Mouse (Mus musculus): ENCODE data around the gene Morn2.
"Not testable (repeated sequence)": the region's sequence is repeated elsewhere in the genome, so short reads cannot be mapped to it uniquely, and the experiment has no call there.

Gene Morn2

DNA sequence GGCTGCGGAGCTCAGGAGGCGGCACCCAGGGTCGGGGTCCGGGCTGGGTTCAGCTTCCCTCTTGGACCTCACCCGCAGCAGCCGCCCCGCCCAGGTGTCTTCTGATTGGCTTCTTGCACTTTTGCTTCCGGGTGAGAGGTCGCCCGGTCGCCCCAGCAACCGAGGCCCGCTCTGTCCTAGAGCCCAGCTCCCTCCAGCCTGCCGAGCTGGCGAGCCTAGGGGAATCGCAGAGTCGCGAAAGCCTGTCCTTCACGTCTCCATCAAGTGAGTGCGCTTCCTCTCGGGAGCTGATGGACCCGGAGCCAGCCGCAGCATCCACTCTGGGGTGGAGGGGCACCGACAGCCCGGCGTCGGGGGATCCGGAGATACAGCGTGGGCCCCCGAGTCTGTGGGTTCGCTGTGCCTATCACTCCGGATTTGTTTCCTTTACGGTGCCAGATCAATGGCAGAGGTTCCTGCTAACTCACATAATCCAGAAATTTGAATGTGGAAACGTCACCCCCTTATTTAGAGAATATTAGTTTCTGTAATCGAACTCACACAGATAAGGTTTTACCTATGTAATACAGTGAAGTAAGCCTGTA, at the start of gene Morn2, which contains the start of gene Dhx57:
Gene Morn2 (plus strand): TSS at position 130 of the 584 bp plus-strand sequence.
Gene Dhx57 (minus strand): TSS at position 403 of the 584 bp plus-strand sequence.
- DNase-seq: peak; percentile 98

DNA sequence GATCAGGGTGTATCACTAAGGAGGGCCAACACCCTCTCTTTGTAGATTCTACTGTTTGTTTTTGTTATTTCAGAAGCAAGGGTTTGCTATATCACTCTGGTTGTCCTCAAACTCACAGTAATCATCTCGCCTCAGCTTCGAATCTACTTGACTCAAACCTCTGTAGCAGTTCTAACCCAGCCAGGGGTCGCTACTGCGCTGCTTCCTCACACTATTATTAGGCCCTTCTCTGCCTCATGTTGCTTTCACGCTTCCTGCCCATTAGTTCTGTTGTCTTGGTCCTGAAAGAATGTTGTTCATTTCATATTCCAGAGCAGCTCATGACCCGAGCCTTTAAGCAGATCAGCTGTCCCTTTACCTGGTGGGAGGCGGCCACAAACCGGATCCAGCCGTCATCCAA, 48.4 kb upstream of the Morn2 start:
- DNase-seq: no peak

DNA sequence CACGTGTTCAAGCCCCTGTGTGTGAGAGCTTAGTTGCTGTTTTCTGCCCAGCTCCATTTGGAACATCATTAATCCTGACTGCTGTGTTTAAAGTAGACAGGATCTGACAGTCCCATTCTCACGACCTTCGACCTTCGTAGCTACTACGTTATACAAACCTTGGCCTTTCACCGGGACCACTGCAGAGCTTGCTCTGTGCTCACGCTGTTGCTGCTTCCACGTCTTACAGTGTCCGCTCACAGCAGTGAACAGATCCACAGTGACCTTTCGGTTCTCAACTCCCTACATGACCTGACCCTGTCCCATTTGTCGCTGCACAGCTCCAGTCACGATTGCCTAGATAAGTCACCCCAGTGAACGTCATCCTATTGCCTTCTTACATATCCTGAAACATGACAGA, 46.9 kb upstream of the Morn2 start:
- DNase-seq: peak; percentile 56

DNA sequence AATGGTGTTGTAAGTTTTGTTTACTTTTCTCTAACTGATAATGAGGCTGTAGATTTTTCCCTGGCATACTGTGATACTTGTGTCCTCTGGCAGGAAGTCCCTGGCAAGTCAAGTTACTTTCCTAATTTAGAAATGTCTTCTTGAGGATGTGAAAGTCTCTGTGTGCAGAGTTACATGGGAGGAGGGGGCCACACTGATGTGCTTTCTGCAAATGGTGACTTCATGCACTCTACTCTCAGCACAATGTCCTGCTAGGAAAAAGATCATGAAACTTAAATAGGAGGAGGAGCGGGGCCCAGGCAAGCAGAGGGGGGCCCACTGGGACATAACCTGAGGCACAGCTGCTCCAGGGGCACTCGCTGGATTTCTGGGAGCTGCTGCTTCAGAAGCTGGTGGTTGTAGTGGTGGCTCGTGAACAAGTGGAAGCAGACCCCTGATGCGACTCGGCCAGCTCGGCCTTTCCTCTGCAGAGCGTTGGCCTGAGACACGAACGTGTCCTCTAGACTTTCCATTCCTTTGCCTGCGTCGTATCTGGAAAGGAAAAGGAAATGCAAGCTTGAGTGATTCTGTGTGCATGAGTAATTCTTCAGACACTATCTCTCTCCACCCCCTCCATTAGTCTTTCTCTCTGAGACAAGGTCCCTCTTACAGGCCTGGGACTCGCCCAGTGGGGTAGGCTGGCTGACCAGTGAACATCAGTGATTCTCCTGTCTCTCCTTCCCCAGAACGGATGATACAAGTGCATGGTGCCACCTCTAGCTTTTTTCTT, 37.1 kb upstream of the Morn2 start:
- DNase-seq: peak; percentile 51

- no peak for DNase-seq
Measured at GRCm38 (mm10) chr17:80254421-80254820, 35.6 kb upstream of the Morn2 start.

GRCm38 (mm10) chr17:80255208-80255607, 34.8 kb upstream of the Morn2 start:
- DNase-seq: peak; percentile 84

- DNase-seq: no peak
Measured at GRCm38 (mm10) chr17:80267065-80267464, 22.9 kb upstream of the Morn2 start.

- DNase-seq: no peak
Measured at GRCm38 (mm10) chr17:80268151-80268550, 21.9 kb upstream of the Morn2 start.

DNA sequence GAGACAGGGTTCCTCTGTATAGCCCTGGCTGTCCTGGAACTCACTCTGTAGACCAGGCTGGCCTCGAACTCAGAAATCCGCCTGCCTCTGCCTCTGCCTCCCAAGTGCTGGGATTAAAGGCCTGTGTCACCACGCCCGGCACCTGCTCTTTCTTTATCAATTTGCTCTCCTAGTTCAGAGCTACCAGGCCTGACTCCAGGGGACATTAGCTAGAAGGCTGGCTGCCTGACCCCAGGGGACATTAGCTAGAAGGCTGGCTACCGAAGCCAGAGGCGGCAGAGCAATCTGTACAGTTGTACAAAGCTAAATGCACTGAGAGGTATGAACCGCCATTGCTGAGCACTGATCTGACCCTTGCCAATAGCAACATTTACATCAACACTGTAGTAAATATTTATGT, 19.4 kb upstream of the Morn2 start:
- DNase-seq: not testable (repeated sequence)

DNA sequence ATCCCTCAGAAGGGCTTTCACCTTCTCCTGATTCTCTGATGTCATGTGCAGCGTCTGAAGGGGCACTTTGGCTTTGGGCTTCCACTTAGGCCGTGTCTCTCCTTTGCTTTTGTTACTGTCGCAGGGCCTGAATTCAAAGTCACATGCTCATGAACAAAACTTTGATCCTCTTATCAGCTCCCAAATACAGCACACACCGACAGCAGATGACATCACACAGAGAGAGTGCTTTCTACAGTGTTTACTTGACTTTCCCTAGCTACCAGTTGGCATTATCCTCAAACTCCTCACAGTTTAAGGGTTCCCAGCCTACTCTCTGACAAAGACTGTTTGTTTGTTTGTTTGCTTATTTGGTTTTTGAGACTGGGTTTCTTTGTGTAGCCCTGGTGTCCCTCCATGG, 11.7 kb upstream of the Morn2 start:
- no peak for DNase-seq

GRCm38 (mm10) chr17:80279340-80280070, 10.5 kb upstream of the Morn2 start:
- no peak for DNase-seq

GRCm38 (mm10) chr17:80284446-80284845, 5.6 kb upstream of the Morn2 start:
- DNase-seq: no peak

- no peak for DNase-seq
Measured at GRCm38 (mm10) chr17:80288012-80288411, 2.0 kb upstream of the Morn2 start.

GRCm38 (mm10) chr17:80289280-80290073, 526 bp upstream of the Morn2 start:
- DNase-seq: no peak

DNA sequence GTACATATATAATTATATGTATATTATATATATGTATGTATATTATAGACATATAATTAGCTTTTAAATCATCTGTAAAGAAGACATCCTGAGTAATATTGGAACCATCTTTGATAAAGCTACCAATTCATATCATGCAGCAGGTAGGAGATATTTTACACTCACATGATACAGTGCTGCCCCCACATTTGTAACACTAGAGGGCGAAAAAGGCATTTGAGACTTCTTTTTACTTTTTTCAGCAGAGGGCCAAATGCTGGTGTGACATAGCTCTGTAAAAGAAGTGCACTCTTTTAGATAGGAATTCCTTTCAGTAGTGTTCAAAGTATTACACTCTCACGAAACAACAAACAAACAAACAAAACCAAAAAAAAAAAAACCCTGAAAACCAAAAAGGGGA, 1.1 kb downstream of the Morn2 start:
- peak; percentile 69 for DNase-seq

DNA sequence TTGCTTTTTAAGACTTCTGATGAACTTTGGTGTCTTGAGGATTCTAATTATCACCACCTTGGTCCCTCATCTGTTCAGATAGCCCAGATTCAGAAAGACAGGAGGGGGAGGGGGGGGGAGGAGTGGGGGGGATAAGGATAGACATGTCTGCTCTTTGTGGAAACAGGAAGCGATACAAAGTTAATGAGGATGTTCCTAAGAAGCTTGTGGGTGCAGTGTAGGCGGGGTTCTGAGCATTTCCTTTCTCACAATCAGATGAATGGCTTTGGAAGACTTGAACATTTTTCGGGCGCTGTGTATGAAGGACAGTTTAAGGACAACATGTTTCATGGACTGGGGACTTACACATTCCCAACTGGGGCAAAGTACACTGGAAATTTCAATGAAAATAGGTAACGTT, 5.3 kb downstream of the Morn2 start:
- DNase-seq: no peak

DNA sequence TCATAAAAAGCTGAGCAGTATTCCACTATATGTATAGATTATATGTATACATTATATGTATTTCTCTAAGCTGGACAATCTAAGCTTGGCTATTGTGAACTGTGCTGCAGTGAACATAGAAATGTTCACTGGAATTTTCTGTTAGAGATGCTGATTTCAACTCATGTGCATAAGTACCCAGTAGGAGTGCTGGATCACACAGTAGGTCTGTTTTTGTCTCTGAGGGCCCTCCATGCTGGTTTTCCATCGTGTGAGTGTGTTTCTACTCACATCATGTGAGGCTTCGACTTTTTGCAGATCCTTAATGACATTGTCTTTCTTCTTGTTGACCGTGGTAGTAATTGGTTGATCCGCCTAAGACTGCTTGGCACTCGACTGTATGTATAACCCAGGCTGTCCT, 8.8 kb downstream of the Morn2 start:
- DNase-seq: no peak

DNA sequence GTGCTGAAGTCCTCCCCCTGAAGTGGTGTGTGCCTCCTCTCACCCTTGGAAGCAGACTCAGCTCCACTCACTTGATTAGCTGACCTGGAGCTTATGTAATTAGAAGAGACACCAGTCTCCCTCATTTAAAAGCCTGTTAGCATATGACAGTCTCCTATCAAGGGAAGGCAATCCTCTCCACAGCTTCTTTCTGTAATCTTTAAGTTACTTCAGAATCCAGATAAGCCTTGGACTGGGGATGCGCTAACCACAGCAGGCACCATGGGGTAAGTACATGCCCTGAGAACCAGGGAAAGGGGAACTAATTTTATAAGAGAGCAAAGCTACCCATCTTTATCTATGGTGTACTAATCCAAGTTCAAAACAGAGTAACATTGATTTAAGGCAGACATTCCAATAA, 17.2 kb downstream of the Morn2 start, which contains the start of gene Arhgef33:
Gene Arhgef33 (plus strand): TSS at position 157 of the 400 bp plus-strand sequence.
- DNase-seq: no peak

GRCm38 (mm10) chr17:80311761-80312160, 21.8 kb downstream of the Morn2 start:
- no peak for DNase-seq

DNA sequence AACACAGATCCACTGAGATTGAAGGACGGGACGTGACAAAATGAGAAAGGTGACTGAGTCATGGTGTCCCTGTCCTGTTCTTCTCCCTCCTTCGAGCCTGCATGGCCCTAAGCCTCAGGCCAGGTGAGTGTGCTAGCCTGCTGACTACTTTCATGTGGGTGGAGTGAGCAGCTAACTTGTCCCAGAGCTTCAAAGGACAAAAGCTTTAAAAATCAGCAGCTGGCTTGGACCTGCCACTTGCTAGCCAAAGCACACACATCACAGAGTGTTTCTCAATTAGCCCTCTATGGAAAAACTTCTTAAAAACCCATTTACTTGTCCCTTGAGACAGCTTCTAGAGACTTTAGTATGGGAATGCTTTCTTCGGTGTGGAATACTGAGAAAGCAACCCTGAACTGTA, 22.4 kb downstream of the Morn2 start:
- no peak for DNase-seq

DNA sequence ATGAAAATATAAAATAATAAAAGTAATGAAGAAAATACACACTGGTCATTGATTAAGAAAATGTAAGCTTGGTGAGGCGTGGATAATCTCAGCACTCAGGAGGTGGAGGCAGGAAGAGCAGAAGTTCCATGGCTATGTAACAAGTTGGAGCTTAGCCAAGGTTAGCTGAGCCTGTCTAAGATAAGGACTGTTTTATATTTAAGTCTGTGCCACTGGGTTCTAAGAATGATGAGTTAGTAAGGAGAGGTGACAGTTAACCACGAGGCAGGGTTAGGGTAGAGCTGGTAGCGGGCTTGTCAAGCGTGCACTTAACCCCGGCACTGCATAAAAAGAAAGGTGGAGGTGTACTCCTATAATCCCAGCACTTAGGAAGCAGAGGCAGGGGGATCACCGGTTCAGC, 32.2 kb downstream of the Morn2 start:
- no peak for DNase-seq

DNA sequence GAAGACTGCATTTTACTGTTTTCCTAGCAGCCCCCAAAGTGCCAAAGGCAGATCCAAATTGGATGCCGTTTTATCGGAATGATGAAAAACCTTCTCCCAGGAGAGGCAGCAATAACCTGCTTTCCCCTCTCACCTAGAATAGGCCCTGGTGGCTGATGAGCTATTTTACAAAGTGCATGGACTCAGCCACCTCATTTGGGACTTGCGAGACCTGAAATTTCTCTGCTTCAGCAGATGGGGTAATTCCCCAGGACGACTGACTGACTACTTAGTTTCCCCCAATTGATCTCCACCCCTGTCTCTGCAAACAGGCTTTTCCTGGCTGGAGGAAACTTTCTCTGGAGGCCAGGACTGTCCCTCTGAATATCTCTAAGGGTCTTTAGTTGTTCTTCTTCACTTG, 33.0 kb downstream of the Morn2 start:
- DNase-seq: no peak

DNA sequence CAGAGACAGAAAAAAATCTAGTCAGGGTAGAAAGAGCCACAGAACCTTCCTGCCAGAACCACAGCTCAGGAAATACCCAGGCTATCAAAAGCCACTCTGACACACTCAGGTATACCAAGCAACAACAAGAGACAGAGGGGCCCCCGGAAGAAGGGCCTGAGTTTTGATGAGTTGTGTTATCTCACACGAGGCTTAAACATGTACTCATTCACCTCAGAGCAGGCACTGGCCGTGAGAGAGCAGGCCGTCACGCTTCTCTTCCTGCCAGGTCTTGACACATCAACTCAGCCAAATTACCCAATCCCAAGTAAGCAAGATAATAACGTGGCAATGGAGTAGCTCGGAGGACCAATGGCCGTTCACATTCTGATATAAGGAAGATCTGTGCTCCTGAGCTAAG, 33.7 kb downstream of the Morn2 start:
- no peak for DNase-seq

Measured in lung, postnatal 10 days (tissue).